Mouse (Mus musculus) MEL (cell line): ENCODE results near the gene Ctu2.
A peak's percentile ranks its signal among the peaks of the same experiment; 100 is the strongest.

Source experiments
- CTCF ChIP-seq, 3 experiments: IDR thresholded peaks in 2 of 3; conservative IDR thresholded peaks in 1 of 3; 2 replicates each; pipeline ENCODE4 v1.5.1; 2011 to 2012; ENCODE audit warnings: low read length in 3 of 3, low read depth in 2 of 3, mild to moderate bottlenecking in 2 of 3, improper control_type of control experiment in 1 of 3, inconsistent platforms in 1 of 3, mixed read lengths in 1 of 3, moderate library complexity in 1 of 3; ENCODE audit not compliant: control insufficient read depth in 1 of 3, insufficient read depth in 1 of 3, poor library complexity in 1 of 3, severe bottlenecking in 1 of 3
- ELF1 ChIP-seq: IDR thresholded peaks from 2 replicates; pipeline ENCODE4 v1.6.1; 2014; ENCODE audit warnings: low read depth, mild to moderate bottlenecking, inconsistent platforms, low read length, improper control_type of control experiment, moderate library complexity
- MAX ChIP-seq: IDR thresholded peaks from 2 replicates; pipeline ENCODE4 v1.6.1; 2011; ENCODE audit warnings: low read length, improper control_type of control experiment
- MXI1 ChIP-seq: IDR thresholded peaks from 2 replicates; pipeline ENCODE4 v1.6.1; 2011; ENCODE audit warnings: mild to moderate bottlenecking, low read depth, low read length, improper control_type of control experiment
- POLR2A ChIP-seq, 2 experiments: IDR thresholded peaks; 2 replicates each; pipeline ENCODE4 v1.6.1; 2011 to 2012; ENCODE audit warnings: low read length in 2 of 2, mild to moderate bottlenecking in 2 of 2, control low read depth in 1 of 2, improper control_type of control experiment in 1 of 2, low read depth in 1 of 2, moderate library complexity in 1 of 2; ENCODE audit not compliant: control insufficient read depth in 1 of 2, insufficient read depth in 1 of 2, poor library complexity in 1 of 2
- POLR2AphosphoS5 ChIP-seq: IDR thresholded peaks from 2 replicates; pipeline ENCODE4 v1.6.1; 2012; ENCODE audit warnings: low read depth, borderline replicate concordance, mild to moderate bottlenecking, inconsistent platforms, low read length, moderate library complexity, mixed read lengths
- USF2 ChIP-seq, 2 experiments: IDR thresholded peaks; 2 replicates each; pipeline ENCODE4 v1.6.1; 2011 to 2012; ENCODE audit warnings: improper control_type of control experiment in 2 of 2, low read length in 2 of 2, borderline replicate concordance in 1 of 2, inconsistent platforms in 1 of 2, low read depth in 1 of 2, mild to moderate bottlenecking in 1 of 2; ENCODE audit not compliant: insufficient read depth in 1 of 2
- ZKSCAN1 ChIP-seq: IDR thresholded peaks from 2 replicates; pipeline ENCODE4 v1.6.1; 2012; ENCODE audit warnings: low read depth, mild to moderate bottlenecking, inconsistent platforms, low read length, improper control_type of control experiment, moderate library complexity

GRCm38 (mm10) chr8:122497912-122498311, 22.0 kb downstream of the Ctu2 start:
- TF ChIP-seq POLR2A (IDR thresholded peaks at IDR 0.05; ENCODE audit: control insufficient read depth in 1 of 2, insufficient read depth in 1 of 2, low read depth in 1 of 2, low read length in 2 of 2, poor library complexity in 1 of 2), result no peak
- TF ChIP-seq POLR2AphosphoS5, result no peak
- peak; percentile 42 to 51 (median 46) for TF ChIP-seq CTCF (IDR thresholded peaks at IDR 0.05 in 2 of 3, conservative IDR thresholded peaks at IDR 0.05 in 1 of 3; ENCODE audit: control insufficient read depth in 1 of 3, insufficient read depth in 1 of 3, low read depth in 2 of 3, low read length in 3 of 3, poor library complexity in 1 of 3, severe bottlenecking in 1 of 3)
- no peak for TF ChIP-seq ZKSCAN1
- no peak for TF ChIP-seq USF2 (IDR thresholded peaks at IDR 0.05; ENCODE audit: borderline replicate concordance in 1 of 2, insufficient read depth in 1 of 2, low read depth in 1 of 2, low read length in 2 of 2)
- no peak for TF ChIP-seq ELF1
- TF ChIP-seq MXI1, result no peak
- no peak for TF ChIP-seq MAX
